Mouse (Mus musculus): ENCODE data around the gene Gm12185. TPM values are rescaled to one million over a fixed set of nuclear protein-coding genes. Genes with fewer than 3 reads are reported as not detected.
"Not testable (repeated sequence)": the region's sequence is repeated elsewhere in the genome, so short reads cannot be mapped to it uniquely, and the experiment has no call there.

Gm12185 gene
- polyA plus RNA-seq, 1 experiment, result 0.33 TPM

DNA sequence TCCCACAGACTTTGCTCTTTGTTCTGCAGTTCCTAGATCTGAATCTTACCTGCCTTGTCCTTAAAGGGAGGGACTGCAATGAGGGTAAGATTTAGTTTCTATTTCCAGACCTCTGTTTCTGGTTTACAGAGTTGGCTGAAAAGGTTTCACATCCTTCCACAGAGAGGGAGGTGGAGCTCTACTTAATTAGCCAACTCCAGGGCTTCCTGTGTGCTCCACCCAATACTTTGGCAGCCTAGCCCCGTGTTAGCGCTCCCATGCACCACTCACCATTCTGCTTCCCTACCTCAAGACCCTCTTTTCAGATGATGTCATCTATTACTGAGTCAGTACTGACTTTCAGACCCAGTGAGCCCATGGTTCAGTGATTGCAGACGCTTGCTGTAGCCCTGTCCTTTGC is 12.8 kb downstream of the Gm12185 start, which contains the start of gene 9930111J21Rik1:
TSS of gene 9930111J21Rik1 (minus strand) at position 148 of the 400 bp plus-strand sequence.
- no CpG with 5 or more reads among the region's 3 CpGs for WGBS
- not testable (repeated sequence) for H3K27ac ChIP-seq (ENCODE audit: insufficient read depth, low read depth, low read length); H3K4me3 ChIP-seq (ENCODE audit: insufficient read depth, low read depth, low read length); H3K36me3 ChIP-seq (ENCODE audit: control insufficient read depth, insufficient read depth, low read length); H3K4me1 ChIP-seq (ENCODE audit: control insufficient read depth, insufficient read depth, low read length); DNase-seq; H3K27me3 ChIP-seq (replicated peaks; ENCODE audit: control insufficient read depth, insufficient read depth, low read length)

DNA sequence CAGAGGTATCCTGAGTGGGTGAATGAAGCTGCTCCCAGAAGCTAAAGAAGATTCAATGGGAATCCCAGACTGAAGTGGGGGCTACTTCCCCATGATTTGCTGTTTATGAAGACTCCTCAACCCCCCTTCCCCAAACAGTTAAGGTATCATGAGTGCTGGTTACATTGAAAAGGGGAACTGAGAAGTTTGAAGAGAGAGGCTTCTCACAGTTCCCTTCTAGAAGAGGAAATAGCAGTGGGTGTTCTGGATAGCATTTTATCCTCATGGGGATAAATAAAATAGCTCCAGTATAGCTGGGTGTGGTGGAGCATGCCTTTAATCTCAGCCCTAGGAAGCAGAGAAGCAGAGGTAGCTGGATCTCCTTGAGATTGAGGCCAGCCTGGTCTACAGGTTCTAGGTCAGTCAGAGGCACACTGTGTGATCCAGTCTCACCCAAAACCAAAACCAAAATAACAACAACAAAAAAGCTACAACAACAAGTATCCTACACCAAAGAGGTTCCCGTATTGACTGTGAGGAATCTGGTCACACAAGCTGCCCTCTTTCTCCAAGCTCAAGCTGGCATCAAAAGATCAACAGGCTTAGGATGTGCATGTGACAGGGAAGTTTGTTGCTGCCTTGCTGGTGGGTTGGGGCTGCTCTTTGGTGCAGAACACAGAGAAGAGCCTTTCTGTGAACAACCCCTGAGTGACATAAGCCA is 13.6 kb downstream of the Gm12185 start, which contains the start of gene Olfr56:
TSS of gene Olfr56 (plus strand) at position 650 of the 700 bp plus-strand sequence.
- no CpG with 5 or more reads among the region's 1 CpGs for WGBS

DNA sequence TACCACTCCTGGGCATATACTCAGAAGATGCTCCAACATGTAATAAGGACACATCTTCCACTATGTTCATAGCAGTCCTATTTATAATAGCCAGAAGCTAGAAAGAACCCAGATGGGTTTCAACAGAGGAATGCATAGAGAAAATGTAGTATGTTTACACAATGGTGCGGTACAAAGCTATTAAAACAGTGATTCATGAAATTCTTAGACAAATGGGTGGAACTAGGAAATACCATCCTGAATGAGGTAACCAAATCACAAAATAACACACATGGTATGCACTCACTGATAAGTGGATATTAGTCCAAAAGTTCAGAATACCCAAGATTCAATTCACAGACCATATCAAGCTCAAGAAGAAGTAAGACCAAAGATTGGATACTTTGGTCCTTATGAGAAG is 17.3 kb downstream of the Gm12185 start:
- H3K27me3 ChIP-seq (replicated peaks; ENCODE audit: control insufficient read depth, insufficient read depth, low read length); H3K27ac ChIP-seq (ENCODE audit: insufficient read depth, low read depth, low read length); H3K36me3 ChIP-seq (ENCODE audit: control insufficient read depth, insufficient read depth, low read length); DNase-seq; H3K4me3 ChIP-seq (ENCODE audit: insufficient read depth, low read depth, low read length); H3K4me1 ChIP-seq (ENCODE audit: control insufficient read depth, insufficient read depth, low read length): not testable (repeated sequence)
- no CpG with 5 or more reads among the region's 1 CpGs for WGBS

More for the DNA sequence above, 13.6 kb downstream of the Gm12185 start, which contains the start of gene Olfr56:
- H3K27ac ChIP-seq (ENCODE audit: insufficient read depth, low read depth, low read length); H3K27me3 ChIP-seq (replicated peaks; ENCODE audit: control insufficient read depth, insufficient read depth, low read length); H3K4me1 ChIP-seq (ENCODE audit: control insufficient read depth, insufficient read depth, low read length); H3K4me3 ChIP-seq (ENCODE audit: insufficient read depth, low read depth, low read length); H3K36me3 ChIP-seq (ENCODE audit: control insufficient read depth, insufficient read depth, low read length); DNase-seq: not testable (repeated sequence)

DNA sequence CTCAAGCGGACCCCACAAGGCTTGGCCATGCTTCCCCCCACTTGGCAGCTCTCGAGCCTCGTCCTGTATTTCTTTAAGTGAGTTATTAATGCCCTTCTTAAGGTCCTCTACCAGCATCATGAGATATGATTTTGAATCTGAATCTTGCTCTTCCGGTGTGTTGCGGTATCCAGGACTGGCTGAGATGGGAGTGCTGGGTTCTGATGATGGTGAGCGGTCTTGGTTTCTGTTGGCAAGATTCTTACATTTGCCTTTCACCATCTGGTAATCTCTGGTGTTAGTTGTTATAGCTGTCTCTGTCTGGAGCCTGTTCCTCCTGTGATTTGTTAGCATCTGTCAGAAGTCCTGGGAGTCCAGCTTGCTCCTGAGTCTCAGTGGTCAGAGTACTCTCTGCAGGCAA is 45.9 kb downstream of the Gm12185 start, which contains the start of gene Psme2b:
TSS of gene Psme2b (minus strand) at position 101 of the 400 bp plus-strand sequence.
- H3K4me1 ChIP-seq (ENCODE audit: control insufficient read depth, insufficient read depth, low read length); H3K27me3 ChIP-seq (replicated peaks; ENCODE audit: control insufficient read depth, insufficient read depth, low read length); H3K36me3 ChIP-seq (ENCODE audit: control insufficient read depth, insufficient read depth, low read length); H3K27ac ChIP-seq (ENCODE audit: insufficient read depth, low read depth, low read length); DNase-seq; H3K4me3 ChIP-seq (ENCODE audit: insufficient read depth, low read depth, low read length): not testable (repeated sequence)
- 91% methylated on average over 6 of the region's 6 CpGs for WGBS

DNA sequence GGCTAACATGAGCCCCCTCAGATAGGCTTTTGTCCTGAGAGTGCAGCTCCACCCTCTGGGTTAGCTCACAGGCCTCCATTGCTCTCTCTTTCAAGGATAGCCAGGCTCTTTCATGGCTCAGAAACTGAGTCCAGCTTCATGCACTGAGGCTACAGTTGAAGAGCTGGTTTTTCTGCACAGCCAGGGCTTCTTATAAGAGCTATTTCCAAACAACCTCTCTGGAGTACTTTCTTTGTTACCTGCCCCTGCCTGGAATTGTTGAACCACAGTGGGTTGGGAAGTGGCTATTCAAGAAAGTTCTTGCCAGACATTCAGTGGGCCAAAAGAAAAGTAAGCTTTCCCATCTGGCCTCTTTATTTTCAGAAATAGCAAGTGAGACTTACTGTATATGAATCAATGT is 52.7 kb downstream of the Gm12185 start:
- not testable (repeated sequence) for DNase-seq

DNA sequence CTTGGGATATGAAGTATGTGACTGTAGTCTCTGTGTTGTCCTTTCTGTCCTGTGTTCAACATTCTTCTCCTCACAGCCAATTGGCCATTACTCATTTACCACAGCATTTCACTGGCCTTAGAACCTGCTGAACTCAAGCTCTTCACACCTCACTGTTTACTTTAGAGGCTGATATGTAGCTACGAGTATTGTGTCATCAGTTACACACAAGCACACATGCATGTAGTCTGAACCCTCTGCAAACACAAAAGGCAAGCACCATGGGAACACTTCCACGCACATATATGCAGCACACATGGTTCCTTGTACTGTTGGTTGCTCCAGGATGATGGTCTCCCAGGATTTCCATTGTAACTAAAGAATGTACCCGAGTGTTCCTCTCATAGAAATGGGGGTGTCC is 56.7 kb downstream of the Gm12185 start:
- H3K4me1 ChIP-seq (ENCODE audit: control insufficient read depth, insufficient read depth, low read length); H3K27me3 ChIP-seq (replicated peaks; ENCODE audit: control insufficient read depth, insufficient read depth, low read length); H3K27ac ChIP-seq (ENCODE audit: insufficient read depth, low read depth, low read length); H3K36me3 ChIP-seq (ENCODE audit: control insufficient read depth, insufficient read depth, low read length); H3K4me3 ChIP-seq (ENCODE audit: insufficient read depth, low read depth, low read length): not testable (repeated sequence)
- DNase-seq, result peak; percentile 6
- WGBS, result no CpG with 5 or more reads among the region's 3 CpGs

More for the DNA sequence above, 52.7 kb downstream of the Gm12185 start:
- not testable (repeated sequence) for H3K27ac ChIP-seq (ENCODE audit: insufficient read depth, low read depth, low read length); H3K36me3 ChIP-seq (ENCODE audit: control insufficient read depth, insufficient read depth, low read length); H3K4me3 ChIP-seq (ENCODE audit: insufficient read depth, low read depth, low read length); H3K27me3 ChIP-seq (replicated peaks; ENCODE audit: control insufficient read depth, insufficient read depth, low read length); H3K4me1 ChIP-seq (ENCODE audit: control insufficient read depth, insufficient read depth, low read length)

DNA sequence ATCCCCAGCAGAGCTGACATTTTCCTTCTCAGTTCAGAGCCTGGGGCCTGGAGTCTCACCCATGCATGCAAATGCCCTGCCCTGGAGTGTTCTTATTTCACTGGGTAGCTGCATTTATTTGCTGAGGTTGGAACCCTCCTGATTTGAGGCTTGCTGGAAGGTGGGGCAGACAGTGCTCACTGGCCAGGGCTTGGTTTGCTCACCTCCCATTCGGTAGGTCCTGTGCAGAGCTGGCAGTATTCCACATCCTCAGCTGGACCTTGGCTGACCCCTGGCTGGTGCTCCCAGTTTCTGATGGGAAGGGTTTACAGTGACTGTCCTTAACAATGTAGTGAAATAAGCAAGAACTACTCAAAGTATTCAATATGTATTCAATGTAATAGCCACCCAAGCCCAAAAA is 58.1 kb downstream of the Gm12185 start:
- WGBS, result 7% methylated on average over 1 of the region's 1 CpGs
- H3K36me3 ChIP-seq (ENCODE audit: control insufficient read depth, insufficient read depth, low read length); H3K4me1 ChIP-seq (ENCODE audit: control insufficient read depth, insufficient read depth, low read length); H3K4me3 ChIP-seq (ENCODE audit: insufficient read depth, low read depth, low read length); H3K27me3 ChIP-seq (replicated peaks; ENCODE audit: control insufficient read depth, insufficient read depth, low read length): not testable (repeated sequence)
- H3K27ac ChIP-seq (ENCODE audit: insufficient read depth, low read depth, low read length), result 0 out of 2 replicates have a peak overlapping the region, but pooled peaks have one; percentile 38
- peak; percentile 4 for DNase-seq

DNA sequence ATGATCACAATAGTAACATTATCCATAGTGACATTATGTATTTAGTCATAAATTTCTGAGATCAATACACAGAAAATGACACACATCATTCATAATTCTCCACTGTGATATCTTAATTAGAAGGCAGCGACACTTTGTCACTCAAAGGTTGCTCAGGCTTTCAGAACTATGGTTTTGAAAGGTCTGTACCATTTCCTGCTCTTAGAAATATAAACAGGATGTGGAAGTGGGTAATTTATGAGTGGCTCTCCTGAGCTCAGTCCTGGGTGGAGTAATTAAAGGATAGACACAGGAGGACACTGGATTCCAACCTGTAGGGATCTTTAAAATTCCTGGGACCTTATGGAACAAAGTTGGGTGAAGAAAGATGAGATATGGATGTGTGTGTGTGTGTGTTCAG is 58.6 kb downstream of the Gm12185 start:
- not testable (repeated sequence) for H3K27me3 ChIP-seq (replicated peaks; ENCODE audit: control insufficient read depth, insufficient read depth, low read length); H3K27ac ChIP-seq (ENCODE audit: insufficient read depth, low read depth, low read length); H3K4me1 ChIP-seq (ENCODE audit: control insufficient read depth, insufficient read depth, low read length); H3K36me3 ChIP-seq (ENCODE audit: control insufficient read depth, insufficient read depth, low read length); DNase-seq; H3K4me3 ChIP-seq (ENCODE audit: insufficient read depth, low read depth, low read length)
- 47% methylated on average over 1 of the region's 1 CpGs for WGBS

DNA sequence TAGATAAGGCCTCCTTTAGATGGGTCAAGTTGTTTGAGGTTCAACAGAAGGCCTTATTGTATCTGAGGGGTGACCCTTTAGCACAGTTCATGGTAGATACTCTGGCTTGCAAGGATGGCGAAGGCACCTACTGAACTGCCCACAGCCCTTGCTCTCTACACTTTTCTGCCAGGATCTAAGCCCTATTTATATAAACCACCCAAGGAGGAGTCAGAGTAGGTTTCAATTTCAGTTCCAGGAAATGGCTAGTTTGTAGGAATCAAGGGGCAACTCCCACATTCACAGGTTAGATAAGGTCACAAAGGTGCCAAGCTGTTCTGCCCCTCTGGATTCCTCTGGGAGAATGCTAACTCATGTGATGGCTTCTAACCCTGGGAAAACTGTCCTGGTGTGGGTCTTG is 64.0 kb downstream of the Gm12185 start:
- not testable (repeated sequence) for H3K36me3 ChIP-seq (ENCODE audit: control insufficient read depth, insufficient read depth, low read length); H3K4me1 ChIP-seq (ENCODE audit: control insufficient read depth, insufficient read depth, low read length); H3K4me3 ChIP-seq (ENCODE audit: insufficient read depth, low read depth, low read length); H3K27ac ChIP-seq (ENCODE audit: insufficient read depth, low read depth, low read length); H3K27me3 ChIP-seq (replicated peaks; ENCODE audit: control insufficient read depth, insufficient read depth, low read length); DNase-seq
- 88% methylated on average over 1 of the region's 1 CpGs for WGBS

DNA sequence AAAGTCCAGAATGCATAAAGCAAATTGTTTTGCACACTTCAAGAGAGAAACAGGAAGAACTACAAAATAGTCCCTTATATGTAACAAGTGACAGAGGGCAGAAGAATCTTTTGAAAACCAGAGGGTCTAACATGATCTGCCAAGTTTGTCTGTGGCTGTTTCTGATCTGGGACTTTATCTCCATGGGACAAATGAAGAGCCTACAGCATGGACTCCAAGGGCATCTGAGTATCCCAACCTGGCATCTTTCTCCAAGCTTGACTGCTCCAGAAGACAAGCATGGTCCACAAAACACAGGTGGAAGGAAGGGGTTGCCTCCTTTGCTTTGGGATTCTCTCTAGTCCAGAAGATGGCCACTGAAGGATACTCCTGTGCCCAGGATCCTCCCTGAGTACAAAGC is 65.6 kb downstream of the Gm12185 start:
- not testable (repeated sequence) for H3K4me3 ChIP-seq (ENCODE audit: insufficient read depth, low read depth, low read length); H3K36me3 ChIP-seq (ENCODE audit: control insufficient read depth, insufficient read depth, low read length); H3K4me1 ChIP-seq (ENCODE audit: control insufficient read depth, insufficient read depth, low read length); DNase-seq; H3K27me3 ChIP-seq (replicated peaks; ENCODE audit: control insufficient read depth, insufficient read depth, low read length); H3K27ac ChIP-seq (ENCODE audit: insufficient read depth, low read depth, low read length)

DNA sequence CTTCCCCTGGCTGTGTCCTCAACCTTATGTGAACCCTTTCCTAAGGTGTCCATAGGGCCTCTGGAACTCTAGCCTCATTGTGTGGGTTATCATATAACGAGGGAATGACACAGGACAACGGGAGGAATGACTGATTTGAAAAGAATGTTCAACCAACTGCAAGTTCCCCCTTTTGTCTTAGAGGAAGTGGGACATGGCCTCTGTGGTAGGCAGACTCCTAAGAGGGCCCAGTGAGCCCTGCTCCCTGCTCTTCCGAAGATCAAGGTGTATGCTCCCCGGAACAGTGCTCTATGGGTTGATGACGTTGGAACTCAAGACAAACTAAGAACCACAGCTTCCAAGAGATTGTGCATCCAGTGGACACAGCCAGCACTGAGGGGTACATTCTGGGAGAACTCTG is 68.2 kb downstream of the Gm12185 start:
- not testable (repeated sequence) for H3K27me3 ChIP-seq (replicated peaks; ENCODE audit: control insufficient read depth, insufficient read depth, low read length); H3K4me1 ChIP-seq (ENCODE audit: control insufficient read depth, insufficient read depth, low read length); H3K4me3 ChIP-seq (ENCODE audit: insufficient read depth, low read depth, low read length); DNase-seq; H3K36me3 ChIP-seq (ENCODE audit: control insufficient read depth, insufficient read depth, low read length); H3K27ac ChIP-seq (ENCODE audit: insufficient read depth, low read depth, low read length)
- whole genome bisulfite sequencing, result 83% methylated on average over 5 of the region's 5 CpGs

All from kidney, adult 2 months (tissue).